Mouse (Mus musculus) cerebellum, adult 2 months (tissue): ENCODE measurements at regions not wholly inside any gene's neighbourhood (a gene's known extent, or its start where the extent isn't known, plus 50 kb on each side); places are given as distances from the start of the nearest gene placed in this dataset.

ENCODE experiments used
- CTCF ChIP-seq: fragments of 200-500 bp; IDR thresholded peaks from 2 replicates; pipeline ENCODE4 v1.5.1; 2011; ENCODE audit warnings: low read depth, mild to moderate bottlenecking, control low read depth, low read length, moderate library complexity, borderline replicate concordance; ENCODE audit not compliant: insufficient read depth
- POLR2A ChIP-seq: fragments of 200-500 bp; IDR thresholded peaks from 2 replicates; pipeline ENCODE4 v1.6.1; 2011; ENCODE audit warnings: low read length, control low read depth, borderline replicate concordance; ENCODE audit not compliant: insufficient read depth

DNA sequence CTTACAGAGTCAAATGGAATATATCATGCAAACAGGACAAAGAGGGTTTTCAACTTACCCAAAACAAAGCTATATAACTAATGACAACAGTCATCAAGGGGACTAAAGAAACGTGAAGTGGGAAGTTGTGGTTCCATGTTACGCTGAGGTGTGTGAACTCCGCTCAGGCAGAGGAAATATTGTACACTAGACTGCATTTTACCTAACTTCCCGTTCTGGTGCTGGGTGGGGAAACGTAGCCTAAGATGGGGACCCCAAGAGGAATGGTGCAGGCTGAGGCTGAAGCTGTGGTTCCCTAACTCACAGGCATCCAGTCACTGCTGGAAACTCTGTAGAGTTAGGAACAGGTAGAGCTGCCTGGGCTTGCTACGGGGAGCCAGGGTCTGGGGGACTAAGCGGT is 59.3 kb upstream of the Dnah5 start:
- TF ChIP-seq CTCF (no peak), POLR2A (no peak)
